Mouse (Mus musculus) limb, embryonic 14.5 days (tissue): ENCODE results near the gene Scn2a. TPM values are rescaled to one million over a fixed set of nuclear protein-coding genes. Genes with fewer than 3 reads are reported as not detected.

Source experiments
- ATAC-seq: fragments of 200-750 bp; cut with Nextera tagmentation; 2 replicates; pipeline ENCODE4 v1.8.0; 2017; ENCODE audit warnings: low read depth, moderate number of reproducible peaks, moderate TSS enrichment; ENCODE audit not compliant: low FRiP score
- DNase-seq: peaks from one replicate; pipeline ENCODE4 v3.0.0-alpha.2; 2015; ENCODE audit warnings: low spot score
- H3K27ac ChIP-seq: fragments of 300-500 bp; sonication (generic); replicated peaks from 2 replicates; pipeline ENCODE4 v1.5.1; 2014; ENCODE audit warnings: low read depth, mild to moderate bottlenecking, low read length, moderate library complexity, mixed read lengths
- H3K27me3 ChIP-seq: fragments of 300-500 bp; sonication (generic); 2 replicates; pipeline ENCODE4 v1.6.1; 2014; ENCODE audit warnings: low read length, mixed read lengths; ENCODE audit not compliant: control insufficient read depth, insufficient read depth
- H3K36me3 ChIP-seq: fragments of 300-500 bp; sonication (generic); 2 replicates; pipeline ENCODE4 v1.6.1; 2014; ENCODE audit warnings: mild to moderate bottlenecking, low read length, moderate library complexity, mixed read lengths; ENCODE audit not compliant: control insufficient read depth, insufficient read depth
- H3K4me1 ChIP-seq: fragments of 300-500 bp; sonication (generic); 2 replicates; pipeline ENCODE4 v1.6.1; 2014; ENCODE audit warnings: antibody characterized with exemption, low read length, mixed read lengths; ENCODE audit not compliant: control insufficient read depth, insufficient read depth
- H3K4me2 ChIP-seq: fragments of 300-500 bp; sonication (generic); replicated peaks from 2 replicates; pipeline ENCODE4 v1.6.1; 2014; ENCODE audit warnings: low read depth, mild to moderate bottlenecking, low read length, moderate library complexity; ENCODE audit not compliant: severe bottlenecking
- H3K4me3 ChIP-seq: fragments of 300-500 bp; sonication (generic); replicated peaks from 2 replicates; pipeline ENCODE4 v1.5.1; 2014; ENCODE audit warnings: low read length
- H3K9ac ChIP-seq: fragments of 300-500 bp; sonication (generic); 2 replicates; pipeline ENCODE4 v1.6.1; 2014; ENCODE audit warnings: mild to moderate bottlenecking, low read depth, low read length, moderate library complexity; ENCODE audit not compliant: severe bottlenecking
- H3K9me3 ChIP-seq: fragments of 300-500 bp; sonication (generic); 2 replicates; pipeline ENCODE4 v1.6.1; 2016; ENCODE audit warnings: low read length; ENCODE audit not compliant: control insufficient read depth
- POLR2A ChIP-seq: fragments of 200-500 bp; IDR thresholded peaks from 2 replicates; pipeline ENCODE4 v1.8.0; 2012; ENCODE audit warnings: inconsistent platforms, mild to moderate bottlenecking, moderate library complexity, borderline replicate concordance; ENCODE audit not compliant: insufficient read depth, insufficient read length; ENCODE audit errors: extremely low read depth
- WGBS: fragments of 180-500 bp; shearing (Covaris S2); extraction: QIAGEN DNeasy Blood & Tissue Kit; methylation state at CpG from one replicate; pipeline ENCODE4 v1.1.7; 2014; 5-methylcytosine and 5-hydroxymethylcytosine counted together
- polyA plus RNA-seq, 2 experiments: library from polyadenylated mRNA; depleted of rRNA in 1 of 2; stranded (reverse) in 1 of 2; unstranded in 1 of 2; fragments of >200 nt; fragmentation: Nextera tagmentation in 1 of 2; extraction: Ambion mirVana in 1 of 2; gene quantifications; 2 replicates each; pipeline versions ENCODE4 v1.2.1 to v1.2.3; 2012 to 2014

Gene Scn2a
- polyA plus RNA-seq, 2 experiments: 3.2 to 5.3 TPM

DNA sequence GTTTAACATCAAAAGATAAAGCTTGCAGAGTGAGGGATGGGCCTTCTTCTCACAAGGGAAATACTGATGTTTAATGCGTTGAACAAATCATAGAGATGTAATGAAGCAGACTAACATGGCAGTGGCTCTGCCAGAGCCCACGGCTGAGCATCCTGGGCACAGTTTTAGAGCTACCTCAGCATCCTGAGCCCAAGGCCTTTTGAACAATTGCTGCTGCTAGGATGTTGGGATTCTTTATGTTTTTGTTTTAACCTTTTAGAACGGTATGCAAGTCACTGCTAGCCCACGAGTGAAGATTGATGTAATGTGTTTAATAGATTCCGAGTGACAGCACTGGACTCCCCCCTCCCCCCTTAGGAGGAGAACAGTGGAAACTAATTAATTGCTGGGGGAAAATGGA, 683 bp downstream of the Scn2a start:
- Histone ChIP-seq H3K27ac (no peak overlapping the region), H3K9me3 (no peaks in the 10 kb centered on the region), H3K4me1 (no peaks in the 10 kb centered on the region), H3K4me3 (no peak overlapping the region), H3K36me3 (no peaks in the 10 kb centered on the region), H3K27me3 (no peaks in the 10 kb centered on the region), H3K9ac (no peak overlapping the region), H3K4me2 (no peak overlapping the region)
- TF ChIP-seq POLR2A: no peak
- ATAC-seq (no peak), DNase-seq (no peak)
- WGBS: 61% methylated on average over 5 of the region's 5 CpGs

DNA sequence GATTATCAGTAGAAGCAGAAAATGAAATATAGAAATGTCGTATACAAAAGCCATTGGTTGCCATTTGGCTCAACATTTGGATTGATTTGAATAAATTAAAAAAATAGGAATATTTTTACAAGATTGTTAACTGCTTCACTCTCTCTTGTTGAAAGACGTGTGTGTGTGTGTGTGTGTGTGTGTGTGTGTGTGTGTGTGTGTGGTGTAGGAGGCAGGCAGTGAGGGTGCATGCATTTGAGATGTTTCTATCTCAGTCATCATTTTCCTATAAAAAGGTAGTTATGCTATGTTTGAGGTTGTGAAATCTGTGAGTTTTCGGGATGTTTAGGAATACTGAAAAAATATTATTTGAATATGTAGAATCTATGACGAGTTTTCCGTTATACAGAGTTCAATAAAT, 1.3 kb downstream of the Scn2a start:
- DNase-seq (no peak), ATAC-seq (no peak)
- Histone ChIP-seq H3K27me3 (no peaks in the 10 kb centered on the region), H3K36me3 (no peaks in the 10 kb centered on the region), H3K4me1 (no peaks in the 10 kb centered on the region), H3K27ac (no peak overlapping the region), H3K4me3 (no peak overlapping the region), H3K9me3 (no peaks in the 10 kb centered on the region), H3K9ac (no peak overlapping the region), H3K4me2 (no peak overlapping the region)
- 82% methylated on average over 5 of the region's 5 CpGs for WGBS
- TF ChIP-seq POLR2A: no peak

DNA sequence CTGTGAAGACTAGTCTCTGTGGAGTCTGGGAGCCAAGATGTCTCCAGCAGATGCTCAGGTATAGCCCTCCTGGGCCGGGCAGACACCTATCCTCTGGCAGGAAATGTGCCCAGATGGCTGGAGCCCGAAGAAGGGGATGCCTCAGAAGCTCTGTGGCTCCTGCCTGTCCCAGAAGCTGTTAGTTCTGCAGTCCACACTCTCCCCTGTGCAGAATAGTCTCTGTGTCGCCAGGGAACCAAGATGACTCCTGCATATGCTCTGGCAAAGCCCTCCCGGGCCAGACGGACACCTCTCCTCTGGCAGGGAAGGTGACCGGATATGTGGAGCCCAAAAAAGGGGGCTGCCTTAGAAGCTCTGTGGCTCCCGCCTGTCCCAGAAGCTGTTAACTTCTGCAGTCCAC, 32.1 kb downstream of the Scn2a start:
- H3K9ac ChIP-seq: no peak overlapping the region
- ATAC-seq (no peak), DNase-seq (no peak)
- no peak for TF ChIP-seq POLR2A
- no peaks in the 10 kb centered on the region for H3K27me3 ChIP-seq
- no peaks in the 10 kb centered on the region for H3K9me3 ChIP-seq
- H3K4me3 ChIP-seq: no peak overlapping the region
- H3K36me3 ChIP-seq: no peaks in the 10 kb centered on the region
- WGBS: 69% methylated on average over 7 of the region's 7 CpGs
- no peak overlapping the region for H3K4me2 ChIP-seq
- no peak overlapping the region for H3K27ac ChIP-seq
- no peaks in the 10 kb centered on the region for H3K4me1 ChIP-seq

DNA sequence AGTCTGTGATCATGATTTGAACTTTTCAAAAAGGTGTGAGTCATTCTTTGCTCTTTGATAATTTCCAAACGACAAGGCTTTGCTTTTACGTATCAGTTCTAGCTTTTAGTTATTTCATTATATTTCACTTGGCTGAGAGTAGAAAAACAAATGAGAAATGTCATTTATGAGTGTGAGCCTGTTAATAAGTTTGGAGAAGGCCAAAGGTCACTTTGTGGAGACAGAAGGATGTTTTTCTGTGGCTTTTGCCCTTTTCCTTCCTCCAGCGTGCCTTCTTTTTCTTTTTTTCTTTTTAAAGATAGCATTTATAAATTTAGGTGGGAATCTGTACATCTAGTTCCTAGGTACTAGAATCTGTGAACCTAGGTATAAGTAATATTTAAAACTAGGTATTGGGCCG, 36.5 kb downstream of the Scn2a start:
- Histone ChIP-seq H3K4me2 (no peak overlapping the region), H3K27ac (no peak overlapping the region), H3K36me3 (no peaks in the 10 kb centered on the region), H3K4me3 (no peak overlapping the region), H3K9me3 (no peaks in the 10 kb centered on the region), H3K27me3 (no peaks in the 10 kb centered on the region), H3K4me1 (no peaks in the 10 kb centered on the region), H3K9ac (no peak overlapping the region)
- WGBS: 74% methylated on average over 4 of the region's 4 CpGs
- ATAC-seq: no peak
- TF ChIP-seq POLR2A: no peak
- DNase-seq: no peak

DNA sequence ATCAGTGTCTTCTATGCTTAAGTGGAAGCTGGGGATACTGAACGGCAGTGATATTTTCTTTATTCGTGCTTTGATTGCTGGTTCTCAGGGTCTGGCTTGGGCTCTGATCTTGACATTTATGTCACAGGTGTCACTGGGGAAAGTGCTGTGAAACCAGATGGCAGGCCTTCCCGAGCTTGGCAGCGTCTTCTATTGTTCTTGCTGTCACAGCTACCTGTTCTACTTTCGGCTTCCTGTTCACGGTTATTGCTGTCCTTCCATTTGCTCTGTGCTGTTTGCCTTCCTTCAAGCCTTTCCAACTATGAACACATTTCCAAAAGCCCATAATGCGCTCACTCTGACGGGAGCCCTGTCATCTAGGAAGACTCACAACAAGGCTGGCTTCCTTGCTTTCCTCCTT, 37.9 kb downstream of the Scn2a start:
- Histone ChIP-seq H3K27me3 (no peaks in the 10 kb centered on the region), H3K36me3 (no peaks in the 10 kb centered on the region), H3K4me1 (no peaks in the 10 kb centered on the region), H3K9ac (no peak overlapping the region), H3K27ac (no peak overlapping the region), H3K4me3 (no peak overlapping the region), H3K9me3 (no peaks in the 10 kb centered on the region), H3K4me2 (no peak overlapping the region)
- ATAC-seq (no peak), DNase-seq (no peak)
- WGBS: 87% methylated on average over 8 of the region's 8 CpGs
- no peak for TF ChIP-seq POLR2A

DNA sequence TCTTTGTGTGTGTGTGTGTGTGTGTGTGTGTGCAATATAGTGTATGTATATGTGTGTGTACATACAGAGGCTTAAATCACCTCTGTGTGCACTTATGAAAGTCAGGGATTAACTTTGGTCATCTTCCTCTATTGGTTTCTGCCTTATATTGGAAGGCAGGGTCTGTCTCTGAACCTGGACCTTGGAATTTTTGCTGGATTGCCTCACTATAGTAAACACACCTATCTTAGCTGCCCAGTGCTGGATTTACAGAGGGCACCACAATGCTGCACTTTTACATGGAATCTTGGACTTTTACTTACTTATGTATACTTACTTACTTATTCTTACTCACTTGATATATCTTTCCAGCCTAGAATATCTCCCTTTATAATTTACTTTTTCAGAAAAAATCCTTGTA, 43.3 kb downstream of the Scn2a start:
- DNase-seq: no peak
- H3K4me3 ChIP-seq: no peak overlapping the region
- no peak for ATAC-seq
- no peak overlapping the region for H3K9ac ChIP-seq
- H3K36me3 ChIP-seq: no peaks in the 10 kb centered on the region
- TF ChIP-seq POLR2A: no peak
- no peak overlapping the region for H3K4me2 ChIP-seq
- H3K9me3 ChIP-seq: no peaks in the 10 kb centered on the region
- no peak overlapping the region for H3K27ac ChIP-seq
- no peaks in the 10 kb centered on the region for H3K27me3 ChIP-seq
- no peaks in the 10 kb centered on the region for H3K4me1 ChIP-seq
